Mouse (Mus musculus) intestine, embryonic 16.5 days (tissue): ENCODE measurements around the gene Wipi1. TPM values are rescaled to one million over a fixed set of nuclear protein-coding genes. Genes with fewer than 3 reads are reported as not detected.

Source experiments
- ATAC-seq: fragments of 200-750 bp; cut with Nextera tagmentation; 2 replicates; pipeline ENCODE4 v1.8.0; 2017; ENCODE audit warnings: moderate TSS enrichment, moderate library complexity
- H3K27ac ChIP-seq: fragments of 300-500 bp; sonication (generic); 2 replicates; pipeline ENCODE4 v1.5.1; 2014; ENCODE audit warnings: mild to moderate bottlenecking, low read length
- H3K27me3 ChIP-seq: fragments of 300-500 bp; sonication (generic); replicated peaks from 2 replicates; pipeline ENCODE4 v1.6.1; 2014; ENCODE audit warnings: low read length, control low read depth, mixed read lengths; ENCODE audit not compliant: control insufficient read depth, insufficient read depth
- H3K36me3 ChIP-seq: fragments of 300-500 bp; sonication (generic); 2 replicates; pipeline ENCODE4 v1.6.1; 2014; ENCODE audit warnings: low read length, control low read depth; ENCODE audit not compliant: control insufficient read depth, insufficient read depth
- H3K4me1 ChIP-seq: fragments of 300-500 bp; sonication (generic); 2 replicates; pipeline ENCODE4 v1.6.1; 2014; ENCODE audit warnings: low read length, control low read depth, mixed read lengths; ENCODE audit not compliant: control insufficient read depth, insufficient read depth
- H3K4me2 ChIP-seq: fragments of 300-500 bp; sonication (generic); 2 replicates; pipeline ENCODE4 v1.6.1; 2014; ENCODE audit warnings: low read depth, low read length, control low read depth
- H3K4me3 ChIP-seq: fragments of 300-500 bp; sonication (generic); 2 replicates; pipeline ENCODE4 v1.5.1; 2014; ENCODE audit warnings: mild to moderate bottlenecking, low read length
- H3K9ac ChIP-seq: fragments of 300-500 bp; sonication (generic); 2 replicates; pipeline ENCODE4 v1.6.1; 2014; ENCODE audit warnings: low read depth, low read length
- H3K9me3 ChIP-seq: fragments of 300-500 bp; sonication (generic); 2 replicates; pipeline ENCODE4 v1.6.1; 2016; ENCODE audit warnings: low read length, control low read depth; ENCODE audit not compliant: control insufficient read depth
- WGBS: fragments of 180-500 bp; shearing (Covaris S2); extraction: QIAGEN DNeasy Blood & Tissue Kit; methylation state at CpG from one replicate; pipeline ENCODE4 v1.1.7; 2014; 5-methylcytosine and 5-hydroxymethylcytosine counted together
- polyA plus RNA-seq: library from polyadenylated mRNA; unstranded; fragments of >200 nt; fragmentation: Nextera tagmentation; extraction: Ambion mirVana; gene quantifications from 2 replicates; pipeline ENCODE4 v1.2.1, GENCODE M21; 2015

Gene Wipi1
- polyA plus RNA-seq, 1 experiment from 2014 or later, result 27.5 TPM

DNA sequence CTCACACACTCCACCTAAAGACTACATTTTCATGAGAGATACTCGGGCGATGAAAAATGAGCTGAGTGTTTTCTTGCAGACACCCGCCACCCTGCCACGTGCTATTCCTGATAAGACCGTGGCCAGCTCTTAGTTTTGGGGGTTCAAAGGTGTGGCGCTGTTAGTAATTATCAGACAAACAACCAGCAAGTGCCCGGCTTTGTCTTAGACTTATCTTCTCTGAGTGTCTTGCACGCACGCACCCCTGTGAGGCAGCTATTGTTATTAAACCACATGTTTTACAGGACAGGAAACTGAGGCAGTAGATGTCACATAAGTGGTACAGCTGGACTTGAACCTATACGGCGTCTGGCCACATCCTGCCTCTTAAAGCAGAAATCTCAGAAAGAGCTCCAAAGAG is 54.3 kb downstream of the Wipi1 start:
- Histone ChIP-seq H3K9me3 (no peaks in the 10 kb centered on the region), H3K27me3 (no peaks in the 10 kb centered on the region), H3K4me3 (no peak overlapping the region), H3K27ac (no peak overlapping the region), H3K36me3 (no peaks in the 10 kb centered on the region), H3K4me2 (no peak overlapping the region), H3K4me1 (peaks cover 16% of the 10 kb centered on the region), H3K9ac (no peak overlapping the region)
- 68% methylated on average over 11 of the region's 11 CpGs for WGBS
- no peak for ATAC-seq

DNA sequence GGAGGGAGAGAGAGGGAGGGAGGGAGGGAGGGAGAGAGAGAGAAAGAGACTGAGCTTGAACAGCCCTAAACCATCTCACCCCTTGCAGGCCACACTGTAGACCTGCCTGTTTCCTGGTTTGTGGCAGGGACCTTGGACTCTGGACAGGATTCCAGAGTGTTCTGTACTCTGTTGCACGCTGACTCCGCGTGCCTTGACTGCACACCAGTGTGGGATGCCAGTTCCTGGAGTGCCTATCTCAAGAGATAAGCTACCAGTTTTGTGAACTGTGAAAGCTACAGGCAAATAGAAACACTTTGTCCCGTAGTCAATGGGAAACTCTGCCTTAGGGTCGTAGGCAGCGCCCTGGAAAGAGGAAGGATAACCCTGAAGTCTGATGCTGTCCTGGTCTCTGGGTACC is 55.6 kb downstream of the Wipi1 start:
- Histone ChIP-seq H3K27ac (peak overlapping the region; percentile 81), H3K9ac (no peak overlapping the region), H3K9me3 (no peaks in the 10 kb centered on the region), H3K27me3 (no peaks in the 10 kb centered on the region), H3K4me1 (peaks cover 16% of the 10 kb centered on the region), H3K4me3 (no peak overlapping the region), H3K36me3 (no peaks in the 10 kb centered on the region), H3K4me2 (no peak overlapping the region)
- ATAC-seq, result peak; percentile 94
- 61% methylated on average over 6 of the region's 6 CpGs for WGBS

DNA sequence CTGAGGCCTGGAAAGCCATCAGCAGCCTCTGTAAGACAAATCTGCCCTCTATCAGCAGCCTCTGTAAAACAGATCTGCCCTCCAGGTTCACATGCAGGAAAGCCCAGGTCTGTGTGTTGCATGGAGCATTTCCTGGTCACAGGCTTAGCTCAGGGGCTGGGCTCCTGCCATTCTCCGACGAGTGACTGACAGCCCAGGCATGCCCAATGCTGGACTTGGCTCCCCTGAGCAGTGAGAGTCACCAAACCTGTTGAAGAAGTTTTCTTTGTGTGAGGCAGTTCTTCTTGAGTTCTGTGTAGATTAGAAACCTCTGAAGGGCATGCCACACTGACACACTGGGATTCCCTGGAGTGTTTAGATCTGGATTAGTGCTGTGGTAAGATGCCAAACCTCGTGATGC is 57.3 kb downstream of the Wipi1 start:
- Histone ChIP-seq H3K4me1 (peaks cover 19% of the 10 kb centered on the region), H3K9ac (peak overlapping the region; percentile 33; the same call in 1 of the 2 replicates), H3K4me3 (no peak overlapping the region), H3K36me3 (no peaks in the 10 kb centered on the region), H3K9me3 (no peaks in the 10 kb centered on the region), H3K4me2 (no peak overlapping the region), H3K27me3 (no peaks in the 10 kb centered on the region), H3K27ac (peak overlapping the region; percentile 61)
- peak; percentile 82 for ATAC-seq
- WGBS, result 32% methylated on average over 3 of the region's 3 CpGs

DNA sequence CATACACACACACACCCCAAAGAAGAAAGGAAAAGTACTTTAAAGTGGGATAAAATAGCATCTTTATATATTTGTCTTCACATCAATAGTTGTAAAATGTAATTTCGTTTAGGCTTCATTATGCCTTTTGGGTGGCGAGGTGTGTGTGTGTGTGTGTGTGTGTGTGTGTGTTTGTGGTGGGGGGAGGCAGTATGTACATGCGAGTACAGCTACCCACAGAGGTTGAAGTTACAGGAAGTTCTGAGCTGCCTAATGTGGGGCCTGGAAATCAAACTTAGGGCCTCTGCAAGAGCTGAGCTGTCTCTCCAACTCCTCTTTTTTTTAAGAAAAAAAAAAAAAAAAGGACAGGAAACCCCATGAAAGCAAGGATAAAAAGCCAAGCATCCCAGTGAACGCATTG is 57.8 kb downstream of the Wipi1 start:
- Histone ChIP-seq H3K4me1 (peaks cover 19% of the 10 kb centered on the region), H3K36me3 (no peaks in the 10 kb centered on the region), H3K27me3 (no peaks in the 10 kb centered on the region), H3K27ac (peak overlapping the region; percentile 61), H3K4me3 (no peak overlapping the region), H3K4me2 (no peak overlapping the region), H3K9me3 (no peaks in the 10 kb centered on the region), H3K9ac (no peak overlapping the region)
- no peak for ATAC-seq
- 72% methylated on average over 4 of the region's 4 CpGs for WGBS

DNA sequence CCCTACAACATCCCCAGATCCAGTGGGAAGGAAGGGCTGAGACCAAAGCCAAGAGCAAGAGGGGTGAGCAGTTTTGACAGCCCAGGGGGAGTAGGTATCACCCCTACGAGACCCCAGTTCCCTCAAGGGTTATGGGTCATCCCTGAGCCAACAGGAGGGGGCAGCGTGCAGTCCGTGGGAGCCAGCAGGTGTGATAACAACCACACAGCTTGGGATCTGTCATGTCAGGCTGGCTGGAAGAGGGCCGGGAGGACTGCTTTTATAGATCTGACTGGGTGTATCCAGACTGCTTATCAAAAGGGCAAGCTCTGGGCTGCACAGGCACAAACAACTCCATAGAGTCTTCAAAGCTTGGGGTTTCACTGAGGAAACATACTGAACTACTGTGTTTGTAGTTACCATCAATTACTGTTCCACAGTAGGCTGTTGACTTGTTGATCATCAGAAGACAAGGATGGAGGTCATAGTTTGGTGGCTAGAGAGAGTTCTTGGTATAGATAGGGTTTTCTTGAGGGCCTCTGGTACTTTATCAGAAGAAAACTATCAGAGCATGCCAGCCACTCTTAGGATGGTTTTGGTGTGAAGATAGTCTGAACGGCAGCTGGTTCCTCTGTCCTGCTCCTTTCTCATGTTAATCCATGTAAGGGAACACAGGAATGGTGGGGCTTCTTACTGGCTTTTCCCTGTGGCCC is 62.0 kb downstream of the Wipi1 start:
- no peaks in the 10 kb centered on the region for H3K36me3 ChIP-seq
- H3K4me3 ChIP-seq, result no peak overlapping the region
- no peaks in the 10 kb centered on the region for H3K27me3 ChIP-seq
- H3K4me1 ChIP-seq, result peaks cover 31% of the 10 kb centered on the region
- H3K9ac ChIP-seq, result no peak overlapping the region
- 61% methylated on average over 5 of the region's 5 CpGs for WGBS
- H3K27ac ChIP-seq, result no peak overlapping the region
- H3K4me2 ChIP-seq, result no peak overlapping the region
- H3K9me3 ChIP-seq, result no peaks in the 10 kb centered on the region
- ATAC-seq, result peak; percentile 64

DNA sequence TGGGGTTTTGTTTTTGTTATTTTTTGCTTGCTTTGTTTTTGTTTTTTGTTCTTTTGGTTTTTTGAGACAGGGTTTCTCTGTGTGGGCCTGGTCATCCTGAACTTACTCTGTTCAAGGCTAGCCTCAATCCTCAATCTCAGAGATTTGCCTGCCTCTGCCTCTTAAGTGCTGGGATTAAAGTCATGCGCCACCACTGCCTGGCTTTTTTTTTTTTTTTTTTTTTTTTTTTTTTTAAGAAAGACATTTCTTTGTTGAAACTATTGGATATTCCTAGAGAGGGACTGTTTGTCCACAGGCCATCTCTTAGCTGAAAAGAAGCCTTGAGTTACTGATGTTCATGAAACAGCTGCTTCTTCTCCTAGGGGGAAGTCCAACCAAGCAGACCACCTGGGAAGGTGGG is 64.1 kb downstream of the Wipi1 start:
- Histone ChIP-seq H3K27me3 (no peaks in the 10 kb centered on the region), H3K9me3 (no peaks in the 10 kb centered on the region), H3K9ac (no peak overlapping the region), H3K4me2 (no peak overlapping the region), H3K4me3 (no peak overlapping the region), H3K4me1 (peaks cover 20% of the 10 kb centered on the region; the same call in 1 of the 2 replicates), H3K27ac (no peak overlapping the region), H3K36me3 (no peaks in the 10 kb centered on the region)
- WGBS, result 100% methylated on average over 1 of the region's 1 CpGs
- no peak for ATAC-seq

DNA sequence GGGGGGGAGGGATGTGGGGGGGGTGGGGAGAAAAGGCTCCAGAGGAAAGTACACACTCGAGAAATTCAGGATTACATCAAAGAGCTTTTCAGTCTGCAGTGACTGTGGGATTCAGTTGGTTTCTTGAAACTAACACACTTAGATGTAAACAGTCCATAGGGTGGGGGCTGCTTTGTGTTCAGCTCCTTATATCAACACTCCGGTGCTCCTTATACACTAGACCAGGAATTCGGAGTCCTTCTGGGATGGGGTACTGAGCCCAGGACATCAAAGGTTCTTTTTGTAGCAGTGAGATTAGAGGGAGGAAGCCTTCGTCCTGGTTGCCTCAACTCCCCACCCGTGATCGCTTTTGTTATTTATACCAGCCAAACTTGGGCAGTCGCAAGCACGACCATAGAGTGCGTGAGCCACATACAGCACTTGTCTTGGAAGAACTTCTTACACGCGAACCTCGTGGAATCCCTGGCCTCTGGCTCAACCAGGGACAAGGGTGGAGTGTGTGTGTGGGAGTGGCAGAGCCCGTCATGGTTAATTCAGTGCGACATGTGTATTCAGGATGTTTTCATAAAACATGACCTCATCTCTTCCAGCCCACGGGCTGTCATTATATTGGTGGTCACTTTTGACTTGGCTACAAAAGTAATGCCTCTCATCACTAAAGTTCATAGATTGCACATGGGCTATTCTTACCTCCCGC is 65.3 kb downstream of the Wipi1 start:
- Histone ChIP-seq H3K9me3 (no peaks in the 10 kb centered on the region), H3K36me3 (no peaks in the 10 kb centered on the region), H3K27me3 (no peaks in the 10 kb centered on the region), H3K4me3 (no peak overlapping the region), H3K9ac (no peak overlapping the region), H3K4me2 (no peak overlapping the region), H3K4me1 (peaks cover 20% of the 10 kb centered on the region; the same call in 1 of the 2 replicates), H3K27ac (no peak overlapping the region)
- 59% methylated on average over 16 of the region's 16 CpGs for WGBS
- ATAC-seq, result no peak

DNA sequence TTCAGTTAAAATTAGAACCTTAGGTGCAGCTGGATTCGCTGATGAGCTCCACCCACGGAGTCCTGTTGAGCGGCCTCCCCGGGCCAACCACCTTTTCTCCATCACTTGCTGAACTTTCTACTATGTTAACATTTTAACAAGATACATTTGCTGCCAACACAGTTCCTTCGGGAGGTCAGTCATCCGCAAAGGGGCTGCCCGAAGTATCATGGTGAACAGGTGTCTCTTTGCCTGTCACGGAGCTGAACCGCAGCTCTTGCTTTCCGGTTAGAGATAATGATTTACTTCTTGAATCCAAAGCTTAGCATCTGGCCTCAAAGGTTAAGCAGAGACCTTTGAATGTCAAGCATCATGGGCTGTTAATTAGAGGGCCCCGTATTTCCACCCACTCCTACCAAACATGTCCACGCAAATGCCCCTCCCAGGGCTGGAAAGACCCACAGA is 66.0 kb downstream of the Wipi1 start:
- H3K9ac ChIP-seq, result no peak overlapping the region
- no peak overlapping the region for H3K27ac ChIP-seq
- ATAC-seq, result peak; percentile 30
- H3K4me3 ChIP-seq, result no peak overlapping the region
- H3K4me1 ChIP-seq, result peaks cover 20% of the 10 kb centered on the region; the same call in 1 of the 2 replicates
- peak overlapping the region; percentile 28; the same call in 1 of the 2 replicates for H3K4me2 ChIP-seq
- 34% methylated on average over 12 of the region's 12 CpGs for WGBS
- H3K9me3 ChIP-seq, result no peaks in the 10 kb centered on the region
- H3K27me3 ChIP-seq, result no peaks in the 10 kb centered on the region
- H3K36me3 ChIP-seq, result no peaks in the 10 kb centered on the region

DNA sequence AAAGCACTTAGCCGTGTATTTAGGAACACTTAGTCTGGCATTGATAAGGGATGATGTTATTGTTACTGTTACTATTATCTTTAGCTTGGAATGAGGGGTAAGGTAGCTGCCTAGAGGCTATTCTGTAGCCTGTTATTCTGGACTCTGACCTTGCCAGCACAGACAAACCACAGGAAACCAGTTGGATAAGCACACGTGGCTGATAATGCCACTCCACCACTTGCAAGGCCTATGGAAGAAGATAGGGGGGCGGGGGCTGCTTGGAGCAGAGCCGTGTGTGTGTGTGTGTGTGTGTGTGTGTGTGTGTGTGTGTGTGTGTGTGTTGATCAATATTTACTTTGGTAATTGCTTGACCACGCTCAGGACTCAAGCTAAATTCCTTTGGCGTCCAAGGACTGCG is 66.5 kb downstream of the Wipi1 start:
- H3K9me3 ChIP-seq, result no peaks in the 10 kb centered on the region
- H3K27me3 ChIP-seq, result no peaks in the 10 kb centered on the region
- ATAC-seq, result peak; percentile 74
- no peak overlapping the region for H3K9ac ChIP-seq
- WGBS, result 39% methylated on average over 7 of the region's 7 CpGs
- H3K4me2 ChIP-seq, result peak overlapping the region; percentile 28; the same call in 1 of the 2 replicates
- no peak overlapping the region for H3K4me3 ChIP-seq
- H3K36me3 ChIP-seq, result no peaks in the 10 kb centered on the region
- H3K27ac ChIP-seq, result no peak overlapping the region
- peaks cover 20% of the 10 kb centered on the region; the same call in 1 of the 2 replicates for H3K4me1 ChIP-seq
